Mouse (Mus musculus) MEL (cell line): ENCODE data around the gene Gm10031. TPM values are rescaled to one million over a fixed set of nuclear protein-coding genes. Genes with fewer than 3 reads are reported as not detected.
A peak's percentile ranks its signal among the peaks of the same experiment; 100 is the strongest.

Experiments used
- DNase-seq: peaks from one replicate; pipeline ENCODE4 v3.0.0; 2011; ENCODE audit warnings: low read depth, low spot score
- H3K27ac ChIP-seq: 2 replicates; pipeline ENCODE4 v1.5.1; 2012; ENCODE audit warnings: low read depth, mild to moderate bottlenecking, control low read depth, low read length, moderate library complexity; ENCODE audit not compliant: control insufficient read depth
- H3K27me3 ChIP-seq, 2 experiments: fragments of 150-350 bp in 1 of 2; sonication (generic) in 1 of 2; 2 replicates each; pipeline ENCODE4 v1.6.1; 2012; ENCODE audit warnings: low read length in 2 of 2, mild to moderate bottlenecking in 2 of 2, improper control_type of control experiment in 1 of 2, moderate library complexity in 1 of 2; ENCODE audit not compliant: insufficient read depth in 2 of 2, control insufficient read depth in 1 of 2
- H3K36me3 ChIP-seq, 2 experiments: 2 replicates each; pipeline ENCODE4 v1.6.1; 2012 to 2014; ENCODE audit warnings: low read length in 2 of 2, improper control_type of control experiment in 1 of 2, inconsistent platforms in 1 of 2, mild to moderate bottlenecking in 1 of 2; ENCODE audit not compliant: insufficient read depth in 2 of 2, control insufficient read depth in 1 of 2
- H3K4me1 ChIP-seq, 2 experiments: fragments of 150-350 bp in 1 of 2; sonication (generic) in 1 of 2; 2 replicates each; pipeline ENCODE4 v1.6.1; 2012; ENCODE audit warnings: low read length in 2 of 2, improper control_type of control experiment in 1 of 2, mild to moderate bottlenecking in 1 of 2; ENCODE audit not compliant: insufficient read depth in 2 of 2, control insufficient read depth in 1 of 2
- H3K4me3 ChIP-seq, 2 experiments: fragments of 150-350 bp in 1 of 2; sonication (generic) in 1 of 2; 2 replicates each; pipeline ENCODE4 v1.5.1; 2012; ENCODE audit warnings: low read depth in 2 of 2, low read length in 2 of 2, mild to moderate bottlenecking in 2 of 2, moderate library complexity in 2 of 2, control low read depth in 1 of 2, improper control_type of control experiment in 1 of 2; ENCODE audit not compliant: control insufficient read depth in 1 of 2, insufficient read depth in 1 of 2
- H3K79me2 ChIP-seq: 2 replicates; pipeline ENCODE4 v1.6.1; 2012; ENCODE audit warnings: mild to moderate bottlenecking, low read length, moderate library complexity; ENCODE audit not compliant: control insufficient read depth, poor library complexity, insufficient read depth
- H3K9ac ChIP-seq: 2 replicates; pipeline ENCODE4 v1.6.1; 2012; ENCODE audit warnings: low read depth, mild to moderate bottlenecking, control low read depth, low read length, moderate library complexity; ENCODE audit not compliant: control insufficient read depth, poor library complexity, severe bottlenecking
- H3K9me3 ChIP-seq: fragments of 150-350 bp; sonication (generic); replicated peaks from 2 replicates; pipeline ENCODE4 v1.6.1; 2012; ENCODE audit warnings: mild to moderate bottlenecking, low read length, improper control_type of control experiment, moderate library complexity; ENCODE audit not compliant: insufficient read depth
- BHLHE40 ChIP-seq: IDR thresholded peaks from 2 replicates; pipeline ENCODE4 v1.6.1; 2012; ENCODE audit warnings: low read depth, mild to moderate bottlenecking, inconsistent platforms, low read length, improper control_type of control experiment, borderline replicate concordance
- CTCF ChIP-seq, 3 experiments: IDR thresholded peaks in 2 of 3; conservative IDR thresholded peaks in 1 of 3; 2 replicates each; pipeline ENCODE4 v1.5.1; 2011 to 2012; ENCODE audit warnings: low read length in 3 of 3, low read depth in 2 of 3, mild to moderate bottlenecking in 2 of 3, improper control_type of control experiment in 1 of 3, inconsistent platforms in 1 of 3, mixed read lengths in 1 of 3, moderate library complexity in 1 of 3; ENCODE audit not compliant: control insufficient read depth in 1 of 3, insufficient read depth in 1 of 3, poor library complexity in 1 of 3, severe bottlenecking in 1 of 3
- E2F4 ChIP-seq: IDR thresholded peaks from 2 replicates; pipeline ENCODE4 v1.6.1; 2011; ENCODE audit warnings: low read depth, low read length, improper control_type of control experiment, borderline replicate concordance
- ELF1 ChIP-seq: IDR thresholded peaks from 2 replicates; pipeline ENCODE4 v1.6.1; 2014; ENCODE audit warnings: low read depth, mild to moderate bottlenecking, inconsistent platforms, low read length, improper control_type of control experiment, moderate library complexity
- GABPA ChIP-seq: IDR thresholded peaks from 2 replicates; pipeline ENCODE4 v1.6.1; 2012; ENCODE audit warnings: low read depth, mild to moderate bottlenecking, inconsistent platforms, low read length, improper control_type of control experiment, moderate library complexity
- MEF2A ChIP-seq: IDR thresholded peaks from 2 replicates; pipeline ENCODE4 v1.6.1; 2014; ENCODE audit warnings: low read depth, mild to moderate bottlenecking, inconsistent platforms, low read length, improper control_type of control experiment; ENCODE audit not compliant: poor library complexity, insufficient replicate concordance, severe bottlenecking; ENCODE audit errors: extremely low read depth
- MXI1 ChIP-seq: IDR thresholded peaks from 2 replicates; pipeline ENCODE4 v1.6.1; 2011; ENCODE audit warnings: mild to moderate bottlenecking, low read depth, low read length, improper control_type of control experiment
- MYC ChIP-seq: IDR thresholded peaks from 2 replicates; pipeline ENCODE4 v1.6.1; 2011; ENCODE audit warnings: low read depth, mild to moderate bottlenecking, low read length, improper control_type of control experiment, moderate library complexity
- NELFE ChIP-seq: IDR thresholded peaks from 2 replicates; pipeline ENCODE4 v1.6.1; 2011; ENCODE audit warnings: low read depth, low read length, improper control_type of control experiment
- POLR2AphosphoS2 ChIP-seq: IDR thresholded peaks from 2 replicates; pipeline ENCODE4 v1.6.1; 2011; ENCODE audit warnings: low read length, improper control_type of control experiment
- POLR2AphosphoS5 ChIP-seq: IDR thresholded peaks from 2 replicates; pipeline ENCODE4 v1.6.1; 2012; ENCODE audit warnings: low read depth, borderline replicate concordance, mild to moderate bottlenecking, inconsistent platforms, low read length, moderate library complexity, mixed read lengths
- RAD21 ChIP-seq: IDR thresholded peaks from 2 replicates; pipeline ENCODE4 v1.6.1; 2011; ENCODE audit warnings: mild to moderate bottlenecking, low read depth, low read length, improper control_type of control experiment
- SIN3A ChIP-seq: IDR thresholded peaks from 2 replicates; pipeline ENCODE4 v1.6.1; 2012; ENCODE audit warnings: low read length, improper control_type of control experiment, inconsistent platforms
- SMC3 ChIP-seq: IDR thresholded peaks from 2 replicates; pipeline ENCODE4 v1.6.1; 2011; ENCODE audit warnings: low read depth, low read length, improper control_type of control experiment
- USF1 ChIP-seq: IDR thresholded peaks from 2 replicates; pipeline ENCODE4 v1.6.1; 2014; ENCODE audit warnings: low read depth, mild to moderate bottlenecking, inconsistent platforms, low read length, improper control_type of control experiment, moderate library complexity
- ZNF384 ChIP-seq: IDR thresholded peaks from 2 replicates; pipeline ENCODE4 v1.6.1; 2012; ENCODE audit warnings: low read depth, mild to moderate bottlenecking, inconsistent platforms, low read length, improper control_type of control experiment
- polyA plus RNA-seq, 2 experiments: library from polyadenylated mRNA; stranded (reverse) in 1 of 2; unstranded in 1 of 2; fragments of >175 nt in 1 of 2; fragments of >200 nt in 1 of 2; gene quantifications; 2 replicates each; pipeline versions ENCODE4 v1.2.1 to v1.2.4; 2012; ENCODE audit warnings: low replicate concordance in 2 of 2, low read depth in 1 of 2; ENCODE audit not compliant: insufficient read length in 2 of 2, insufficient read depth in 1 of 2, missing spikeins in 1 of 2
- total RNA-seq: library from RNA; depleted of rRNA; stranded (reverse); fragments of 300-350 nt; gene quantifications from 2 replicates; pipeline ENCODE4 v1.2.3, GENCODE M21; 2012

Gm10031 gene
- total and polyA plus RNA-seq, 3 experiments: 10.6 to 15.8 TPM; not detected in 1

DNA sequence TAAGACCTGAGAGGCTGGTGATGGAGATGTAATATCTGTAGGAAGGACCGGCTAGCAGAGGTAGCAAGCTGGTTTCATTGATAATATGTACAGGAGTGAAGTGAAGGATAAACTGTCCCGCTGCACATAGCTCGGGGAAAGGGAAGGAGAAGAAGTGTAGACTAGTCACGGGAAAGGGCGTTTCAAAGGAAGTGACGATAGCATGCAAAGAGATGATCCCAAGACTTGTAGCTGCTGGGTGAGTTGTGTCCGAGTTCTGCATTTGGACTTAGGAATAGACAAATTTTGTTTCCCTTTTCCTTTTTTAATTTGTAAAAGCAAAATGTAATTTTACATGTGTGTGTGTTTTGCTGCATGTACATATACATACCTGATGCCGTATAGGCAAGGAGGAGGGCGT is 36.7 kb downstream of the Gm10031 start:
- no peak overlapping the region for H3K4me3 ChIP-seq
- H3K27ac ChIP-seq: no peak overlapping the region

DNA sequence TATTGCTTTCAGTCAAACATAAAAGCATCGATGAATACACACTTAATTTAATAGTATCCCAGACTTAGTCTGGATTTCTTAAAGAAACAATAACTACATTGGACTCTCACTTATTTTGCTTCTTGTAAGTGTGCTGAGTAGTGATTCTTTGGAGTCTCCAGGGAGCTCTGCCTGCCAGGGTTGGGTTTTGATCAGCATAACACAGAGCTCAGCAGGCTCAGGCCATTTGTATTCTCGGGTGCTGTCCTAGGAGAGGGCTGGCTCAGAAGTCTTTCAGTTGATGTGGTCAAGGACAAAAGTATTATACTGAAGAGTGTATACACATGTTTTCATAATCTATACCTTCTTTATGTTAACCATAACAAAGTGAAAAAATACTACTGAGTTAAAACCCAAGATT is 41.5 kb downstream of the Gm10031 start:
- Histone ChIP-seq H3K4me3 (no peak overlapping the region), H3K27ac (no peak overlapping the region), H3K4me1 (peaks cover 0 to 2% of the 10 kb centered on the region in 2 experiments; a peak in 1 of 4 replicates), H3K27me3 (no peaks in the 10 kb centered on the region), H3K79me2 (peaks cover 50% of the 10 kb centered on the region), H3K9me3 (no peaks in the 10 kb centered on the region)
- no peak for DNase-seq
- TF ChIP-seq ELF1: no peak
- TF ChIP-seq, all 39 proteins: peak for 0
- Histone ChIP-seq H3K36me3 (peaks cover 2 to 7% of the 10 kb centered on the region in 2 experiments), H3K9ac (no peak overlapping the region)

More for the DNA sequence above, 36.7 kb downstream of the Gm10031 start:
- peaks cover 5 to 9% of the 10 kb centered on the region in 2 experiments for H3K36me3 ChIP-seq
- no peaks in the 10 kb centered on the region for H3K27me3 ChIP-seq
- H3K9ac ChIP-seq: no peak overlapping the region
- H3K4me1 ChIP-seq: peaks cover 0 to 5% of the 10 kb centered on the region in 2 experiments; a peak in 2 of 4 replicates
- no peak for TF ChIP-seq GABPA
- no peak for TF ChIP-seq BHLHE40
- no peak for TF ChIP-seq RAD21
- TF ChIP-seq MYC: no peak
- TF ChIP-seq POLR2AphosphoS5: no peak
- TF ChIP-seq MEF2A: no peak
- TF ChIP-seq NELFE: no peak
- TF ChIP-seq MXI1: no peak
- no peak for TF ChIP-seq ZNF384
- TF ChIP-seq POLR2AphosphoS2: no peak
- no peak for TF ChIP-seq SIN3A
- no peak for TF ChIP-seq USF1
- H3K9me3 ChIP-seq: no peaks in the 10 kb centered on the region
- peaks cover 41% of the 10 kb centered on the region for H3K79me2 ChIP-seq
- no peak for DNase-seq

DNA sequence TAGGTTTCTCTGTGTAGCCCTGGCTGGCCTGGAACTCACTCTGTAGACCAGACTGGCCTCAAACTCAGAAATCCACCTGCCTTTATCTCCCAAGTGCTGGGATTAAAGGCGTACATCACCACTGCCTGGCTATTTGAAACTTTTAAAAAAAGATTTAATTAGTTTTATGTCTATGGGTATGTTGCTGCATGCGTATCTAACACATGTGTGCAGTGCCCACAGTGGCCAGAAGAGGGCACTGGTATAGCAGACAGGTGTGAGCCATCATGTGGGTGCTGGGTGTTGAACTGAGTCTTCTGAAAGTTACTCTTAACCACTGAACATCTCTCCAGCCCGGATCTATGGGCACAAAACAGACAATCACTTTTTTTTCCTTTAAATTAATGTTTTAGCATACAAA is 42.3 kb downstream of the Gm10031 start:
- TF ChIP-seq SMC3 (peak; percentile 35), CTCF (IDR thresholded peaks at IDR 0.05 in 2 of 3, conservative IDR thresholded peaks at IDR 0.05 in 1 of 3; ENCODE audit: control insufficient read depth in 1 of 3, insufficient read depth in 1 of 3, low read depth in 2 of 3, low read length in 3 of 3, poor library complexity in 1 of 3, severe bottlenecking in 1 of 3) (peak; percentile 46 to 56 (median 47)), E2F4 (no peak)
- Histone ChIP-seq H3K9ac (no peak overlapping the region), H3K4me1 (peaks cover 0 to 2% of the 10 kb centered on the region in 2 experiments; a peak in 1 of 4 replicates), H3K27me3 (no peaks in the 10 kb centered on the region), H3K36me3 (peaks cover 2 to 7% of the 10 kb centered on the region in 2 experiments; a peak in 3 of 4 replicates), H3K9me3 (no peaks in the 10 kb centered on the region), H3K4me3 (no peak overlapping the region), H3K79me2 (peaks cover 45% of the 10 kb centered on the region), H3K27ac (no peak overlapping the region)
- DNase-seq: peak; percentile 63
